Mouse (Mus musculus) thymus, adult 2 months (tissue): ENCODE data around the gene Irf2. TPM values are rescaled to one million over a fixed set of nuclear protein-coding genes. Genes with fewer than 3 reads are reported as not detected.
A peak's percentile ranks its signal among the peaks of the same experiment; 100 is the strongest.

Experiments used
- DNase-seq: peaks from one replicate; pipeline ENCODE4 v3.0.0; 2021
- H3K27ac ChIP-seq: fragments of 200-500 bp; 2 replicates; pipeline ENCODE4 v1.5.1; 2012; ENCODE audit warnings: low read length, control low read depth; ENCODE audit not compliant: control insufficient read depth, insufficient read depth
- H3K27me3 ChIP-seq: fragments of 200-500 bp; 2 replicates; pipeline ENCODE4 v1.6.1; 2012; ENCODE audit warnings: mild to moderate bottlenecking, low read length, moderate library complexity, mixed read lengths; ENCODE audit not compliant: control insufficient read depth, insufficient read depth
- H3K36me3 ChIP-seq: fragments of 200-500 bp; 2 replicates; pipeline ENCODE4 v1.6.1; 2012; ENCODE audit warnings: mild to moderate bottlenecking, low read length, moderate library complexity; ENCODE audit not compliant: control insufficient read depth, insufficient read depth
- H3K4me1 ChIP-seq: fragments of 200-500 bp; replicated peaks from 2 replicates; pipeline ENCODE4 v1.6.1; 2012; ENCODE audit warnings: low read length; ENCODE audit not compliant: control insufficient read depth, insufficient read depth
- H3K4me3 ChIP-seq: fragments of 200-500 bp; 2 replicates; pipeline ENCODE4 v1.5.1; 2012; ENCODE audit warnings: mild to moderate bottlenecking, low read length, control low read depth, moderate library complexity; ENCODE audit not compliant: control insufficient read depth, insufficient read depth
- CTCF ChIP-seq: fragments of 200-500 bp; IDR thresholded peaks from 2 replicates; pipeline ENCODE4 v1.5.1; 2012; ENCODE audit warnings: mild to moderate bottlenecking, control low read depth, low read length, moderate library complexity, borderline replicate concordance; ENCODE audit not compliant: control insufficient read depth, poor library complexity, insufficient read depth; ENCODE audit errors: extremely low read depth
- POLR2A ChIP-seq: fragments of 200-500 bp; IDR thresholded peaks from 2 replicates; pipeline ENCODE4 v1.6.1; 2012; ENCODE audit warnings: mild to moderate bottlenecking, low read length, control low read depth, moderate library complexity; ENCODE audit not compliant: control insufficient read depth, poor library complexity, insufficient read depth; ENCODE audit errors: extremely low read depth
- WGBS: fragments of 180-500 bp; shearing (Covaris S2); methylation state at CpG from one replicate; pipeline ENCODE4 v1.1.7; 2018; 5-methylcytosine and 5-hydroxymethylcytosine counted together
- polyA plus RNA-seq: library from polyadenylated mRNA; depleted of rRNA; stranded (reverse); fragments of >200 nt; gene quantifications from 2 replicates; pipeline ENCODE4 v1.2.3, GENCODE M21; 2012

Gene Irf2
- polyA plus RNA-seq, 1 experiment: 29.8 TPM

DNA sequence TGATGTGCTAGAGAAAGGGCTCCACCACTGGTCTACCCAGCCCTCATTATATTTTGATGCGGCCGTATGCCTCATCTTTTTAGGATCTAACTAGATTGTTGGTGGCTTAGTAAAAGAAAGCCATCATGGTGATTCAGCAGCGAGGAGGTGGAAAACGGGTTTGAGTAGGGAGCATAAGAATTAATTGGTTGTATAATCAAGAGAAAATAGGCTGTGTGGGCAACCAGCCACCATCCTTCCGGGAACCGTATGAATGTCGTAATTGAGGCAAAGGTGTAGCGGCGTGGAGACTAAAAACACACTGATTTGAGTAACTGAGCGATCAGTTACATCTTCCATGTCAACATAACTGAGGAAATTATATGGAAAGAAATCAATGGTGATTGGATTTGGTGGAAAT, 101.3 kb downstream of the Irf2 start:
- Histone ChIP-seq H3K4me1 (peaks cover 28% of the 10 kb centered on the region), H3K4me3 (no peak overlapping the region), H3K36me3 (peaks cover 15% of the 10 kb centered on the region), H3K27ac (no peak overlapping the region), H3K27me3 (no peaks in the 10 kb centered on the region)
- WGBS: 98% methylated on average over 10 of the region's 10 CpGs
- no peak for TF ChIP-seq POLR2A
- TF ChIP-seq CTCF: no peak
- no peak for DNase-seq

GRCm38 (mm10) chr8:46842676-46843181, 103.2 kb downstream of the Irf2 start:
- peaks cover 24% of the 10 kb centered on the region for H3K36me3 ChIP-seq
- H3K27ac ChIP-seq: peak overlapping the region; percentile 53; the same call in 1 of the 2 replicates
- 46% methylated on average over 5 of the region's 5 CpGs for WGBS
- TF ChIP-seq CTCF (no peak), POLR2A (no peak)
- H3K27me3 ChIP-seq: no peaks in the 10 kb centered on the region
- no peak overlapping the region for H3K4me3 ChIP-seq
- no peak for DNase-seq
- H3K4me1 ChIP-seq: peaks cover 29% of the 10 kb centered on the region

DNA sequence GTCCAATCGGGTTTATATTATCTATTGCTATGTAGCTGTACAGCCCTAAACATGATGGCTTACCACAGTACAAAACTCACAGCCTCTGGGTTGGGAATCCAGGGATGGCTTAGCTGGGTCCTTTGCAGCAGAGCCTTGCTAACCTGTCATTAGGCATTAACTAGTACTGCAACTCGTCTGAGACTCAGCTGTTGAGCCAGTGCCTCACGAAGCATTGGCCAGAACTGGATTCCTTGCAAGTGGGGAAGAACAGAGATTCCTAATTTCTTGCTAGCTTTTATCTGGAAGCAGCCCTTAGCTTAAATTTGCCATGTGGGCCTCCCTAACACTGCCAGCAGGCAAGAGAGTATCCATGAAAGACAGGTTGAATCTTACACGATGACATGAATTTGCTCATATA, 104.3 kb downstream of the Irf2 start:
- WGBS: 91% methylated on average over 4 of the region's 4 CpGs
- H3K4me3 ChIP-seq: no peak overlapping the region
- DNase-seq: no peak
- H3K4me1 ChIP-seq: peaks cover 29% of the 10 kb centered on the region
- H3K27ac ChIP-seq: peak overlapping the region; percentile 99
- H3K27me3 ChIP-seq: no peaks in the 10 kb centered on the region
- H3K36me3 ChIP-seq: peaks cover 16% of the 10 kb centered on the region
- TF ChIP-seq POLR2A (no peak), CTCF (no peak)

GRCm38 (mm10) chr8:46844371-46844973, 104.9 kb downstream of the Irf2 start:
- WGBS: 3% methylated on average over 3 of the region's 3 CpGs

DNA sequence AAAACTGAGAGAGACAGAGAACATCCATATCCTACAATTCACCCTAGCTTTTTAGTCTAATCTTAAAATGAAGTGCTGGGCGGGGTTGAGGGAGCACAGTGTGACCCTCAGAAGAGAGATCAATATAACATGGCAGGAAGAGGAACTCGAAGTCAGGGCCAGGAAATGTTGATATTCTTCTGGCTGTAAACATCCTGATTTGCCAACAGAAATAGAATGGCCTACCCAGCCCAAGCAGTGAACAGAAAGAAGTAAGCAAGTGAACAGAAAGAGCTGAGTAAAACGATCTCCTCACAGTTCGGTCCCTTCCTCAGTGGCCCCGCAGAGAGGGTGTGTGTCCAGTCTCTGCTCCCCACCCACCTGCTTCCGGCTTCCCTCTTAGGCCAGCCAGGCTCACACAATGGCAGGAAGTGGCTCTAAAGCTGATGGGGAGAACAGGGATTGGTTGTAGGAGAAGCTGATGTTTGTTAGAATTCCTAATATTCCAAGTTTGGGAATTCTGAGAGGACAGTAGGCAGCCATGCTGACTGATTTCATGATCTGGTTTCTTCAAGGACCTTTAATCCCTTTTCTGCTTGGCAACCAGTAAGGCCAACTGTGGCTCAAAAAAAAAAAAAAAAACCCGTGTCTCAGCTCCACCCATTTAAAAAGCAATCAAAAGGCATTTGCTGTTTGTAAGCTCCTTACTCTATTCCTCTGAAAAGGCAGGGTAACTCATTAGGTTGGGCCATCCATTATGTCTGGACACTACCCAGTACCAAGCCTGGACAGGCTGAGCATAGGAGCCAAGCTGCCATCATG, 105.6 kb downstream of the Irf2 start:
- TF ChIP-seq POLR2A (no peak), CTCF (no peak)
- H3K27me3 ChIP-seq: no peaks in the 10 kb centered on the region
- no peak overlapping the region for H3K4me3 ChIP-seq
- peaks cover 31% of the 10 kb centered on the region for H3K4me1 ChIP-seq
- WGBS: 15% methylated on average over 7 of the region's 7 CpGs
- peak; percentile 40 for DNase-seq
- peaks cover 9% of the 10 kb centered on the region for H3K36me3 ChIP-seq
- H3K27ac ChIP-seq: peak overlapping the region; percentile 99

More at GRCm38 (mm10) chr8:46844371-46844973, 104.9 kb downstream of the Irf2 start:
- no peaks in the 10 kb centered on the region for H3K27me3 ChIP-seq
- DNase-seq: peak; percentile 17
- H3K27ac ChIP-seq: peak overlapping the region; percentile 99
- H3K4me1 ChIP-seq: peaks cover 29% of the 10 kb centered on the region
- no peak overlapping the region for H3K4me3 ChIP-seq
- TF ChIP-seq CTCF (no peak), POLR2A (no peak)
- H3K36me3 ChIP-seq: peaks cover 10% of the 10 kb centered on the region

- Histone ChIP-seq H3K27ac (no peak overlapping the region), H3K27me3 (no peaks in the 10 kb centered on the region), H3K4me1 (peaks cover 37% of the 10 kb centered on the region), H3K36me3 (peaks cover 9% of the 10 kb centered on the region), H3K4me3 (no peak overlapping the region)
- 95% methylated on average over 9 of the region's 9 CpGs for WGBS
- DNase-seq: no peak
- TF ChIP-seq CTCF (no peak), POLR2A (no peak)
These were observed 106.4 kb downstream of the Irf2 start for GRCm38 (mm10) chr8:46845891-46846290.
